Comparison of ENCODE assay signal across 6 mouse cellular contexts in the genomic region with DNA sequence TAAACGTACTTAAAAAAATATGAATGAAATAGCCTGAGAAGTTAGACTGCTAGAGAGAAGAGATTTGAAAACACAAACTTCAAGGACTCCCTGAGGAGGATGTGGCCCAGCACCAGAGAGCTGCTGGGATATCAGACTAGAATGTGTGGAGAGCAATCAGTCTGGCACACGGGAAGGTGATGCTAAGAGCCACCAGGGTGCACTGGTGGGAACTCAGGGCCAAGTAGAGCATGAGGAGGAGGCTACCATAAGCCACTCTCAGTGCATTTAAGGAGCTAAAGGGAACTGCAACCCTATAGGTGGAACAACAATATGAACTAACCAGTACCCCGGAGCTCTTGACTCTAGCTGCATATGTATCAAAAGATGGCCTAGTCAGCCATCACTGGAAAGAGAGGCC.
DNase-seq lines count a peak whose midpoint lies in the region; ATAC-seq and TF ChIP-seq lines count a peak whose summit lies in the region.
"Not testable (repeated sequence)": the region's sequence is repeated elsewhere in the genome, so short reads cannot be mapped to it uniquely, and the experiment has no call there.

No protein-coding gene starts in this region.

- H3K9ac ChIP-seq in intestine, postnatal 0 days (ENCODE audit: low read depth, low read length); lung, postnatal 0 days (replicated peaks; ENCODE audit: low read depth): not testable (repeated sequence)

- H3K27ac ChIP-seq in intestine, postnatal 0 days (ENCODE audit: low read depth, low read length); lung, postnatal 0 days (ENCODE audit: low read length): not testable (repeated sequence)

- not testable (repeated sequence) for H3K4me3 ChIP-seq in intestine, postnatal 0 days (ENCODE audit: low read depth, low read length); lung, postnatal 0 days (ENCODE audit: low read depth, low read length)

- not testable (repeated sequence) for H3K9me3 ChIP-seq in intestine, postnatal 0 days (ENCODE audit: control insufficient read depth); lung, postnatal 0 days (ENCODE audit: low read length)

- not testable (repeated sequence) for H3K4me2 ChIP-seq in intestine, postnatal 0 days (replicated peaks; ENCODE audit: low read depth); lung, postnatal 0 days (replicated peaks; ENCODE audit: low read depth, low read length)

- H3K27me3 ChIP-seq in intestine, postnatal 0 days (replicated peaks; ENCODE audit: control insufficient read depth, insufficient read depth, low read length); lung, postnatal 0 days (replicated peaks; ENCODE audit: insufficient read depth, low read length): not testable (repeated sequence)

- not testable (repeated sequence) for TF ChIP-seq EP300 in lung, postnatal 0 days (IDR thresholded peaks at IDR 0.05)

- not testable (repeated sequence) for H3K4me1 ChIP-seq in intestine, postnatal 0 days (replicated peaks; ENCODE audit: control insufficient read depth, insufficient read depth, low read length); lung, postnatal 0 days (ENCODE audit: insufficient read depth, low read depth, low read length)

- ATAC-seq in intestine, postnatal 0 days; lung, postnatal 0 days: not testable (repeated sequence)
- ATAC-seq in megakaryocyte-erythroid progenitor cell, adult 5-6 weeks (replicated peaks; ENCODE audit: low FRiP score, low TSS enrichment, poor library complexity, severe bottlenecking), result 0 out of 2 replicates have a peak, but pooled peaks have one; percentile 60

- 87% methylated on average over 3 of the region's 3 CpGs for WGBS in intestine, postnatal 0 days
- 82% methylated on average over 3 of the region's 3 CpGs for WGBS in lung, postnatal 0 days

- TF ChIP-seq CTCF in intestine, postnatal 0 days (IDR thresholded peaks at IDR 0.05; ENCODE audit: low read depth), result peak; percentile 10; the same call in 1 of the 2 replicates
- peak; percentile 16; the same call in 1 of the 2 replicates for TF ChIP-seq CTCF in lung, postnatal 0 days (IDR thresholded peaks at IDR 0.05)

- DNase-seq in ES-CJ7 (ENCODE audit: low read depth, low spot score) (peak; percentile 31), ZHBTc4 (ENCODE audit: low read depth, low spot score) (peak; percentile 16)
- DNase-seq in lung, postnatal 0 days (ENCODE audit: low spot score), result not testable (repeated sequence)
- peak; percentile 32 for DNase-seq in testis, postnatal 10 days (ENCODE audit: low spot score)

- not testable (repeated sequence) for H3K36me3 ChIP-seq in intestine, postnatal 0 days (ENCODE audit: control insufficient read depth, insufficient read depth); lung, postnatal 0 days (ENCODE audit: insufficient read depth, low read length)
